ENCODE assay signal across 9 mouse cellular contexts in genomic region chr7:27397048-27397949, GRCm38 (mm10). TPM values are rescaled to one million over a fixed set of nuclear protein-coding genes. Genes with fewer than 3 reads are reported as not detected.
DNase-seq lines count a peak whose midpoint lies in the region; ATAC-seq lines count a peak whose summit lies in the region.
"Had no signal": no experiment of that assay in that cellular context is flagged by ENCODE, and none has a peak within 500 bp of the region (broad histone marks: within the 10 kb centered on the region; RNA-seq: fewer than 3 reads in every experiment).

No protein-coding gene starts in this region.

- no peaks in the 10 kb centered on the region for H3K36me3 ChIP-seq in forebrain, embryonic 11.5 days (ENCODE audit: control insufficient read depth, insufficient read depth, low read length)
- no peaks in the 10 kb centered on the region for H3K36me3 ChIP-seq in midbrain, embryonic 10.5 days
- H3K36me3 ChIP-seq in stomach, embryonic 14.5 days (ENCODE audit: control insufficient read depth, insufficient read depth, low read length): no peaks in the 10 kb centered on the region

- H3K4me1 ChIP-seq in forebrain, embryonic 11.5 days (replicated peaks; ENCODE audit: control insufficient read depth, insufficient read depth, low read length): peaks cover 9% of the 10 kb centered on the region
- peaks cover 26% of the 10 kb centered on the region for H3K4me1 ChIP-seq in midbrain, embryonic 10.5 days
- no peaks in the 10 kb centered on the region for H3K4me1 ChIP-seq in stomach, embryonic 14.5 days (ENCODE audit: control insufficient read depth, insufficient read depth, low read length)

- H3K9ac ChIP-seq in forebrain, embryonic 11.5 days (ENCODE audit: low read length): no peak overlapping the region
- H3K9ac ChIP-seq in stomach, embryonic 14.5 days (replicated peaks; ENCODE audit: low read depth, low read length): no peak overlapping the region

- no peak overlapping the region for H3K4me3 ChIP-seq in forebrain, embryonic 11.5 days (ENCODE audit: low read depth, low read length)
- H3K4me3 ChIP-seq in midbrain, embryonic 10.5 days: peak overlapping the region; percentile 61; the same call in 1 of the 2 replicates
- no peak overlapping the region for H3K4me3 ChIP-seq in stomach, embryonic 14.5 days (ENCODE audit: low read depth, low read length)
- H3K4me3 ChIP-seq: myocyte had no signal

- ATAC-seq in forebrain, embryonic 11.5 days (replicated peaks; ENCODE audit: low FRiP score): peak; percentile 63
- peak; percentile 60 for ATAC-seq in inflammation-experienced regulatory T-cells, adult 6 months
- ATAC-seq in stomach, embryonic 14.5 days (ENCODE audit: insufficient number of reproducible peaks, insufficient read depth, low FRiP score, low read depth): peak; percentile 78; the same call in 1 of the 2 replicates

- no peaks in the 10 kb centered on the region for H3K9me3 ChIP-seq in forebrain, embryonic 11.5 days (ENCODE audit: control insufficient read depth, low read length)
- H3K9me3 ChIP-seq in midbrain, embryonic 10.5 days (replicated peaks): no peaks in the 10 kb centered on the region
- no peaks in the 10 kb centered on the region for H3K9me3 ChIP-seq in stomach, embryonic 14.5 days (ENCODE audit: control insufficient read depth, low read depth, low read length)

- 18% methylated on average over 26 of the region's 26 CpGs for WGBS in forebrain, embryonic 11.5 days
- 18% methylated on average over 26 of the region's 26 CpGs for WGBS in midbrain, embryonic 10.5 days
- WGBS in stomach, embryonic 14.5 days: 20% methylated on average over 26 of the region's 26 CpGs

- peak; percentile 36 for DNase-seq in gastrocnemius, postnatal 14 days
- no peak for DNase-seq in gastrocnemius, adult 8-10 months (ENCODE audit: low spot score in 2 of 2)
- peak; percentile 10 to 37 for DNase-seq in adrenal gland, postnatal 36 days
- peak; percentile 80 for DNase-seq in forebrain, embryonic 11.5 days (ENCODE audit: low spot score)
- DNase-seq in left cerebral cortex, postnatal 4 days: peak; percentile 50
- peak; percentile 65 for DNase-seq in midbrain, embryonic 10.5 days (ENCODE audit: low spot score)

- no peak overlapping the region for H3K27ac ChIP-seq in forebrain, embryonic 11.5 days (ENCODE audit: low read depth, low read length)
- no peak overlapping the region for H3K27ac ChIP-seq in midbrain, embryonic 10.5 days (replicated peaks)
- H3K27ac ChIP-seq in stomach, embryonic 14.5 days (ENCODE audit: low read length): no peak overlapping the region

- intact Hi-C loops in gastrocnemius, postnatal 14 days (cut with DNase I; ENCODE audit: low total_unique reads): no loop called here
- intact Hi-C loops in left cerebral cortex, postnatal 4 days (cut with DNase I): no loop called here

- H3K27me3 ChIP-seq in forebrain, embryonic 11.5 days (ENCODE audit: control insufficient read depth, insufficient read depth, low read length): peaks cover 52% of the 10 kb centered on the region
- H3K27me3 ChIP-seq in midbrain, embryonic 10.5 days (ENCODE audit: low read depth, poor library complexity, severe bottlenecking): peaks cover 92% of the 10 kb centered on the region
- peaks cover 24% of the 10 kb centered on the region for H3K27me3 ChIP-seq in stomach, embryonic 14.5 days (ENCODE audit: control insufficient read depth, insufficient read depth, low read length)

- H3K4me2 ChIP-seq in forebrain, embryonic 11.5 days (ENCODE audit: low read depth, low read length, severe bottlenecking): 0 out of 2 replicates have a peak overlapping the region, but pooled peaks have one; percentile 74
- no peak overlapping the region for H3K4me2 ChIP-seq in stomach, embryonic 14.5 days (replicated peaks; ENCODE audit: low read depth, low read length)

RNA-seq across cellular contexts. Expression of gene Gm20479, which starts 40.1 kb away (rescaled TPM):
- total RNA-seq in gastrocnemius, postnatal 14 days (2021): under 1 TPM in 1 of 2 experiments, not detected in 1; 0.90 TPM
- under 1 TPM in 1 of 4 experiments, not detected in 3; 0.53 TPM for total RNA-seq in gastrocnemius, adult 8-10 months (2022)
- 1 to 10 TPM in 1 of 2 experiments, not detected in 1; 6.1 TPM for total RNA-seq in adrenal gland, postnatal 36 days (2021)
- not detected in 2 replicates for polyA plus RNA-seq in forebrain, embryonic 11.5 days (2014; fragmentation: Nextera tagmentation; extraction: Ambion mirVana)
- polyA plus RNA-seq in inflammation-experienced regulatory T-cells, adult 6 months (2017; shearing (Covaris generic)): 1 to 10 TPM in 1 of 3 experiments, not detected in 2; 4.0 TPM
- total RNA-seq in left cerebral cortex, postnatal 4 days (2021): not detected
- polyA plus RNA-seq in midbrain, embryonic 10.5 days (2016; fragmentation: Nextera tagmentation; extraction: Ambion mirVana): 0.48 and 0.82 TPM in 2 replicates
- polyA plus RNA-seq in stomach, embryonic 14.5 days (2014; fragmentation: Nextera tagmentation; extraction: Ambion mirVana): 0.53 and 1.9 TPM in 2 replicates

RNA-seq across cellular contexts. Expression of gene Shkbp1, which starts 41.5 kb away (rescaled TPM):
- total RNA-seq in gastrocnemius, postnatal 14 days (2021): 1 to 10 TPM; 3.5 to 5.3 TPM
- 1 to 10 TPM; 1.8 to 3.9 (median 2.7) TPM for total RNA-seq in gastrocnemius, adult 8-10 months (2022)
- 10 to 100 TPM; 22.3 TPM for total RNA-seq in adrenal gland, postnatal 36 days (2021)
- polyA plus RNA-seq in forebrain, embryonic 11.5 days (2014; fragmentation: Nextera tagmentation; extraction: Ambion mirVana): 64.3 and 67.6 TPM in 2 replicates
- 10 to 100 TPM; 46.9 to 59.2 (median 50.1) TPM for polyA plus RNA-seq in inflammation-experienced regulatory T-cells, adult 6 months (2017; shearing (Covaris generic))
- total RNA-seq in left cerebral cortex, postnatal 4 days (2021): 10 to 100 TPM; 47.2 to 52.4 TPM
- polyA plus RNA-seq in midbrain, embryonic 10.5 days (2016; fragmentation: Nextera tagmentation; extraction: Ambion mirVana): 71.7 and 77.2 TPM in 2 replicates
- 41.5 and 41.6 TPM in 2 replicates for polyA plus RNA-seq in stomach, embryonic 14.5 days (2014; fragmentation: Nextera tagmentation; extraction: Ambion mirVana)

RNA-seq across cellular contexts. Expression of gene Sptbn4, which starts 50.2 kb away (rescaled TPM):
- under 1 TPM; 0.04 to 0.06 TPM for total RNA-seq in gastrocnemius, postnatal 14 days (2021)
- total RNA-seq in gastrocnemius, adult 8-10 months (2022): not detected
- total RNA-seq in adrenal gland, postnatal 36 days (2021): under 1 TPM; 0.59 to 0.83 TPM
- 0.19 and 0.28 TPM in 2 replicates for polyA plus RNA-seq in forebrain, embryonic 11.5 days (2014; fragmentation: Nextera tagmentation; extraction: Ambion mirVana)
- polyA plus RNA-seq in inflammation-experienced regulatory T-cells, adult 6 months (2017; shearing (Covaris generic)): under 1 TPM; 0.12 to 0.23 (median 0.13) TPM
- total RNA-seq in left cerebral cortex, postnatal 4 days (2021): 10 to 100 TPM; 75.3 to 82.5 TPM
- 0.30 and 0.52 TPM in 2 replicates for polyA plus RNA-seq in midbrain, embryonic 10.5 days (2016; fragmentation: Nextera tagmentation; extraction: Ambion mirVana)
- 0.64 and 1.00 TPM in 2 replicates for polyA plus RNA-seq in stomach, embryonic 14.5 days (2014; fragmentation: Nextera tagmentation; extraction: Ambion mirVana)

RNA-seq across cellular contexts. Expression of gene Blvrb, which starts 50.5 kb away (rescaled TPM):
- 10 to 100 TPM; 11.8 to 15.9 TPM for total RNA-seq in gastrocnemius, postnatal 14 days (2021)
- 10 to 100 TPM in 3 of 4 experiments, 1 to 10 TPM in 1; 9.9 to 14.4 (median 11.3) TPM for total RNA-seq in gastrocnemius, adult 8-10 months (2022)
- total RNA-seq in adrenal gland, postnatal 36 days (2021): 10 to 100 TPM; 42.4 to 45.6 TPM
- polyA plus RNA-seq in forebrain, embryonic 11.5 days (2014; fragmentation: Nextera tagmentation; extraction: Ambion mirVana): 34.4 and 38.0 TPM in 2 replicates
- polyA plus RNA-seq in inflammation-experienced regulatory T-cells, adult 6 months (2017; shearing (Covaris generic)): 10 to 100 TPM in 2 of 3 experiments, 1 to 10 TPM in 1; 6.0 to 21.7 (median 17.0) TPM
- 10 to 100 TPM in 1 of 2 experiments, 1 to 10 TPM in 1; 9.7 to 12.2 TPM for total RNA-seq in left cerebral cortex, postnatal 4 days (2021)
- 38.9 and 40.9 TPM in 2 replicates for polyA plus RNA-seq in midbrain, embryonic 10.5 days (2016; fragmentation: Nextera tagmentation; extraction: Ambion mirVana)
- 67.3 and 78.3 TPM in 2 replicates for polyA plus RNA-seq in stomach, embryonic 14.5 days (2014; fragmentation: Nextera tagmentation; extraction: Ambion mirVana)

RNA-seq across cellular contexts. Expression of gene Ltbp4, which starts 59.8 kb away (rescaled TPM):
- 100 to 1,000 TPM; 122 to 151 TPM for total RNA-seq in gastrocnemius, postnatal 14 days (2021)
- total RNA-seq in gastrocnemius, adult 8-10 months (2022): 10 to 100 TPM; 33.6 to 50.3 (median 43.1) TPM
- 10 to 100 TPM; 77.8 to 94.6 TPM for total RNA-seq in adrenal gland, postnatal 36 days (2021)
- 11.9 and 13.0 TPM in 2 replicates for polyA plus RNA-seq in forebrain, embryonic 11.5 days (2014; fragmentation: Nextera tagmentation; extraction: Ambion mirVana)
- 1 to 10 TPM in 1 of 3 experiments, under 1 TPM in 2; 0.45 to 1.2 (median 0.50) TPM for polyA plus RNA-seq in inflammation-experienced regulatory T-cells, adult 6 months (2017; shearing (Covaris generic))
- total RNA-seq in left cerebral cortex, postnatal 4 days (2021): 10 to 100 TPM; 41.9 to 52.7 TPM
- polyA plus RNA-seq in midbrain, embryonic 10.5 days (2016; fragmentation: Nextera tagmentation; extraction: Ambion mirVana): 7.0 and 9.0 TPM in 2 replicates
- 178 and 189 TPM in 2 replicates for polyA plus RNA-seq in stomach, embryonic 14.5 days (2014; fragmentation: Nextera tagmentation; extraction: Ambion mirVana)

Comparison
In these comparisons a context has a peak if more than half of its experiments do, and no peak if none do; other contexts are left out.
1. DNase-seq: peak in gastrocnemius, postnatal 14 days (single experiment), adrenal gland, postnatal 36 days (2 of 2), forebrain, embryonic 11.5 days (single experiment), left cerebral cortex, postnatal 4 days (single experiment) and midbrain, embryonic 10.5 days (single experiment); none in gastrocnemius, adult 8-10 months (0 of 2).
2. RNA of gene Sptbn4, which starts 50.2 kb away (total RNA-seq): 75.3 to 82.5 TPM in left cerebral cortex, postnatal 4 days; 0.59 to 0.83 TPM in adrenal gland, postnatal 36 days, 0.04 to 0.06 TPM in gastrocnemius, postnatal 14 days and not detected in gastrocnemius, adult 8-10 months; every median in the first group is over 10 times any median in the second.
3. Peak in every context shown above with its lines, with median percentiles within 50 percentile points of each other: ATAC-seq.